Mouse (Mus musculus) c-Kit-positive CD71-negative TER-119-negative erythroid progenitor cells, embryonic 14.5 days (primary cell): Measurements from ENCODE around the gene Evc2.

Source experiments
- DNase-seq: peaks from one replicate; pipeline ENCODE4 v3.0.0-alpha.2; 2013; ENCODE audit warnings: low read depth

The Evc2 gene

GRCm38 (mm10) chr5:37472025-37472608, 133.8 kb downstream of the Evc2 start:
- no peak for DNase-seq
